Mouse (Mus musculus) urinary bladder, postnatal 36 days (tissue): ENCODE measurements around the gene Npdc1.
"Not testable (repeated sequence)": the region's sequence is repeated elsewhere in the genome, so short reads cannot be mapped to it uniquely, and the experiment has no call there.

ENCODE experiments used
- DNase-seq, 2 experiments: peaks; one replicate each; pipeline ENCODE4 v3.0.0; 2022; ENCODE audit warnings: low spot score in 2 of 2, mixed read lengths in 1 of 2

The Npdc1 gene

GRCm38 (mm10) chr2:25395721-25396596 lies 3.2 kb upstream of the Npdc1 start, which contains the start of gene Entpd2:
Entpd2 (plus strand) TSS chr2:25395874.
- DNase-seq = peak; percentile 49 to 51

GRCm38 (mm10) chr2:25396597-25396983 lies 2.6 kb upstream of the Npdc1 start:
- peak in 1 of 2 experiments; percentile 45 for DNase-seq

- DNase-seq = no peak
Measured at GRCm38 (mm10) chr2:25397010-25397409, 2.1 kb upstream of the Npdc1 start.

GRCm38 (mm10) chr2:25398065-25398464 lies 1.1 kb upstream of the Npdc1 start:
- DNase-seq = no peak

- DNase-seq = peak in 1 of 2 experiments; percentile 53
Measured at GRCm38 (mm10) chr2:25400291-25400690, 1.1 kb downstream of the Npdc1 start.

- DNase-seq = peak; percentile 47 to 68
Measured at GRCm38 (mm10) chr2:25400764-25401163, 1.6 kb downstream of the Npdc1 start.

- peak; percentile 61 to 76 for DNase-seq
Measured at GRCm38 (mm10) chr2:25402377-25402971, 3.3 kb downstream of the Npdc1 start.

- DNase-seq = peak; percentile 50 to 64
Measured at GRCm38 (mm10) chr2:25402972-25403601, 3.9 kb downstream of the Npdc1 start.

- DNase-seq = no peak
Measured at GRCm38 (mm10) chr2:25403994-25404393, 4.8 kb downstream of the Npdc1 start.

GRCm38 (mm10) chr2:25408908-25409307 lies 9.8 kb downstream of the Npdc1 start:
- DNase-seq = no peak

- DNase-seq = not testable (repeated sequence)
Measured at GRCm38 (mm10) chr2:25413436-25413835, 14.3 kb downstream of the Npdc1 start.

GRCm38 (mm10) chr2:25417426-25417825 lies 18.3 kb downstream of the Npdc1 start:
- peak in 1 of 2 experiments; percentile 42 for DNase-seq

GRCm38 (mm10) chr2:25421896-25422295 lies 22.7 kb downstream of the Npdc1 start:
- DNase-seq = no peak

- DNase-seq = peak in 1 of 2 experiments; percentile 40
Measured at GRCm38 (mm10) chr2:25422587-25423410, 23.6 kb downstream of the Npdc1 start, which contains the start of gene Fut7. Fut7 (plus strand) TSS chr2:25423267.

- no peak for DNase-seq
Measured at GRCm38 (mm10) chr2:25423626-25424025, 24.5 kb downstream of the Npdc1 start.

GRCm38 (mm10) chr2:25425481-25425880 lies 26.3 kb downstream of the Npdc1 start:
- no peak for DNase-seq

GRCm38 (mm10) chr2:25426721-25427191 lies 27.6 kb downstream of the Npdc1 start:
- DNase-seq = peak; percentile 46 to 56

- DNase-seq = no peak
Measured at GRCm38 (mm10) chr2:25427256-25427655, 28.1 kb downstream of the Npdc1 start.

- DNase-seq = peak; percentile 84 to 93
Measured at GRCm38 (mm10) chr2:25428442-25429236, 29.5 kb downstream of the Npdc1 start, which contains the start of gene Abca2. Abca2 (plus strand) TSS chr2:25428703.

GRCm38 (mm10) chr2:25429435-25430180 lies 30.5 kb downstream of the Npdc1 start:
- DNase-seq = no peak
